Mouse (Mus musculus) cerebellum, adult 9-11 months (tissue): ENCODE measurements around the gene Ppp1r14d.

Experiments used
- DNase-seq: peaks from one replicate; pipeline ENCODE4 v3.0.0; 2022

Gene Ppp1r14d

DNA sequence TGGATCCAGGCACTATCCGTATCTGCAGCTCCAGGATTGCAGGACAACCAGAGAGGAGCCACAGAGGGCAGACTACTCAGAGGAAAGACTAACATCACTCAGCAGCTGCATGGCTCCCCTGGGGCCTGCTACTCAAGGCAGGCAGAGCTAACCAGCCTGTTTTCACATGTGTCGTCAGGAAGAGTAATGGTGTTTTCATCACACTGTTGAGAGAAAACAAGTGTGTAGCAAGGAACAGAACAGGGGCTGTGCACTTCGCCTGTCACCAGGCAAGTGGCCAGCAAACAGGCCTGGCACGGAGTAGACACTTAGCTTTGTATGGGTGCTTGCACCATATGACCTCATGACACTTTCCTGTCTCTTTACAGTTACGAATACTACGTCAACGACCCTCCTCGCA, 58.1 kb downstream of the Ppp1r14d start:
- DNase-seq, result no peak

DNA sequence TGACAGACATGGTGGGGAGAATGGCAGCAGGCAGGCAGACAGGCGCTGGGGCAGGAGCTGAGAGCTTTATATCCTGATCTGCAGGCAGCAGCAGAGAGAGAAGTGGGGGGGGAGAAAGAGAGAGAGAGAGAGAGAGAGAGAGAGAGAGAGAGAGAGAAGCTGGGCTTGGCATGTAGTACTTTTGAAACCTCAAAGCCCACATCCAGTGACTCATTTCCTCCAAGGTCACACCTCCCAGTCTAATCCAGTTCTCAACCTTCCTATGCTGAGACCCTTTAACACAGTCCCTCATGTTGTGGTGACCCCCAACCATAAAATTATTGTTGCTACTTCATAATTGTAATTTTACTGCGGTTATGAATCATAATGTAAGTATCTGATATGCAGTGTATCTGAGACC, 59.4 kb downstream of the Ppp1r14d start:
- no peak for DNase-seq
